Mouse (Mus musculus): ENCODE measurements around the gene Slc25a13.

Slc25a13 gene

DNA sequence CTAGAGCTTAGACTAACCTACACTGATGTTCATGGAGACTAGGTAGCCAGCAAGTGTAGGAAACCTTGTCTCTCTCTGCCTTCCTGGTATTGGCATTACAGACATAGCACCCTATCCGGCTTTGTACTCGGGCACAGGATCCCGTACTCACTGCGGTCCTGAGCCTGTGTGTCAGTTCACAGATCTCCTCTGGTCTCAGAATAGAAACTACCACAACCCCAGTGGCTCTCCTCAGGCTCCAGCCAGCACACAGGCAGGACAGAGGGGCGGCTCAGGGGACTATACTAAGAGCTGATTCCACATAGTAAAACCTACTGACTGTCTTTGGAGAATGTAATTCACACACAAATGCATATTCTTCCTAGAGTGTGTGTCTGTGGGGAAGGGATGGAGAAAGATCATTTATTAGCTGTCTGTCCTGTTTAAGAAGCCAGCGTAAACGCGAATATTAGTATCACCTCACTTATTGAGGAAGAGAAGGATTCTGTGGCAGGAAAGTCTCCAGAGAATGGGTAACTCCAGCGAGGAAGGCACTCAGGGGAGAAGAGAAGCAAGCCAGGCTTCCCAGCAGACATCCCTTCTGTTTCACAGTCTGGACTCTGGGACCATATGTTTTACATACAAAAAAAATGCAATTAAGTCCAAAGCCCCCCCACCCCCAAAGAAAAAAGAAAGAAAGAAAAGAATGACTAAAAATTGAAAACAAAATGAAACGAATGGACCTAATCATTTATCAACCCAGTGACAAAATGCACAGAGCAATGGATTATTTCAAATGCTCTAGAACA, 49.4 kb downstream of the Slc25a13 start:
- DNase-seq (ENCODE audit: low spot score in 2 of 2): no peak

GRCm38 (mm10) chr6:6162993-6163623, 53.9 kb downstream of the Slc25a13 start:
- DNase-seq (ENCODE audit: low spot score in 2 of 2): no peak

DNA sequence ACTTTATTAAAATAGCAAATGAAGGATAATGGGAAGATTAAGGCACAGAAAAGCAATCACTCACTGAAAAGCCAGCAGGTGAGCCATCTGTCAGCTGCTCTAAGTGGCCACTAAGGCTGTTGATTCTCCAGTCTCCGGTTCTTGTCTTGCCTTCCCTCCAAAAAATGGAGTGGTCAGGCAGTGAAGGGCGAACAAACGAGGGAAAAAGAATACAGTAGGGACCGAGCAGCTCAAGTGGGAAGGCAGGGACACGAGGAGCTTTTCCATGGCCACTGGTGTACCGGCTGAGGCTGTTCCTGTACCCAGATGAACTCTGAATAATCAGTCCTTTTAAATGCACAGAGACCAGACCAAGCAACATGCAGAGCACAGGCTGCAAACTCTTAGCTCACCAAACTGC, 54.8 kb downstream of the Slc25a13 start:
- no peak for DNase-seq (ENCODE audit: low spot score in 2 of 2)

- no peak for DNase-seq (ENCODE audit: low spot score in 2 of 2)
These were observed 56.1 kb downstream of the Slc25a13 start for GRCm38 (mm10) chr6:6160645-6161426.

- DNase-seq (ENCODE audit: low spot score in 2 of 2): no peak
These were observed 57.6 kb downstream of the Slc25a13 start for GRCm38 (mm10) chr6:6159221-6159859.

DNA sequence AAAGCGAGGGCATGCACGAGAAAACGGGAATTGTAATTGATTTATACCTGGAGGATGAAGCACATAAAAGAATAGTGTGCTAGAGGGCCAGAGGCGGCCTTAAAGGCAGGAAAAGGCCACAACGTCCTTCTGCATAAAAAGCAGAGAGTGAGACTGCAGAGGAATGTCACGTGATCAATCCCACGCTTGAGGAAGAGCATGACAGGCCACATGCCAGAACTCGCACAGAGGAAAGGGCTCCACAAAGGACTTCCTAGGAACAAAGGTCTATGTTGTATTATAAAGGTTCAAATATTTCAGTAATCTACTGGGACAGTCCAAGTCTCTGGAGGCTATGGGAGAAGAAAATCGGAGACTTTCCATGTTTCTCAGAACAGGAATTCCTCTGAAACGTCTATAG, 63.5 kb downstream of the Slc25a13 start:
- no peak for DNase-seq (ENCODE audit: low spot score in 2 of 2)

- DNase-seq (ENCODE audit: low spot score in 2 of 2): no peak
These were observed 66.2 kb downstream of the Slc25a13 start for GRCm38 (mm10) chr6:6150811-6151210.

- no peak for DNase-seq (ENCODE audit: low spot score in 2 of 2)
These were observed 67.2 kb downstream of the Slc25a13 start for GRCm38 (mm10) chr6:6149751-6150150.

GRCm38 (mm10) chr6:6149329-6149728, 67.6 kb downstream of the Slc25a13 start:
- no peak for DNase-seq (ENCODE audit: low spot score in 2 of 2)

DNA sequence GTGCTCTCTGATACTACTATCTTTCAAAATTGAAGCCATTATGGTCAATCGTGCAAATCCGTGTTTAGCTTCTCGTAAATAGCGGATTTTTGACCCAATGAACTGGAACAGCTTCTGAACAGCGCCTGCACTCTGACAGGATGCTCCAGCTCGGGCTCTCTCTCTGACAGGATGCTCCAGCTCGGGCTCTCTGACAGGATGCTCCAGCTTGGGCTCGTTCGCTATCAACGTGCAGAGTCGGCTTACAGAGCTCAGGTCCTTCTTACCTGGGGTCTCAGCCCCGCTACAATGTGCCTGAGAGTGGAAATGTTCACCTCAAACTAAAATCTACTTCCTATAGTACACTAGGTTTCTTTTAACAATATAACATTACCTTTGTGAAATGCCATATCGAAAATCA, 71.6 kb downstream of the Slc25a13 start:
- no peak for DNase-seq (ENCODE audit: low spot score in 2 of 2)

DNA sequence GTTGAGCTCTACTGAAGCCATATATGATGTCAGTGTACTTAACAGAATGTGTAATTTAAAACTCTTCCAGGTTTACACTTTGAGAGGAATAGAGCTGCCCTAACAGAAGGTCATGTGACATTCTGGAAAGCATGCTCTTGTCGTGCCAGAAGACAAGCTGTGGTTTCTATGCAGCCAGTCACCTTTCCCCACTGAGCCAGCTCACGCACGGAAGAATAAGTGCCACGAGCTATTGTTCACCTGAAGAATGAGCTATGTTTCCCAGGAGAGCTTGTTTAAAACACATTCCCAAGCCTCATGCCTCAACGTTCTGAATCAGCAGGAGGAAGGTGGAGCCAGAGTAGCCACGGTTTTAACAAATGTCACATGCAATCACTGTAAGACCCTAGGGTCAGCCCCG, 73.4 kb downstream of the Slc25a13 start:
- DNase-seq (ENCODE audit: low spot score in 2 of 2): no peak

DNA sequence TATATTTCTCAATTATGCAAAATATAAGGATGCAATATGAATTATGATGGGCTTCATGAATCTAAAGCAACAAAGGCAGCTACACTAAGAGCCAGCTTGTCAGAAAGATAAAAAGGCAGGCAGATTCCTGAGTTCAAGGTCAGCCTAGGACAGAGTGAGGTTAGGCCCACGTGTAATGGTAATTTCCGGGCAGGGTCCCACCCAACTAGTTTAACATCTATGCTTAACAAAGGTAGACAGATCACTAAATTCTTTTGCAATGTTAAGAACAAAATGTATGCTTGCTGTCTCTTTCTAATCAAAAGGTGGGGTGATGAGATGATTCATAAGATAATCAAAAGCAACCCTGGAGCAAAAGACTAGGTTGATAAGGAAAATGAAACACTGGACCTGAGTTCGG, 76.6 kb downstream of the Slc25a13 start:
- DNase-seq (ENCODE audit: low spot score in 2 of 2): no peak

DNA sequence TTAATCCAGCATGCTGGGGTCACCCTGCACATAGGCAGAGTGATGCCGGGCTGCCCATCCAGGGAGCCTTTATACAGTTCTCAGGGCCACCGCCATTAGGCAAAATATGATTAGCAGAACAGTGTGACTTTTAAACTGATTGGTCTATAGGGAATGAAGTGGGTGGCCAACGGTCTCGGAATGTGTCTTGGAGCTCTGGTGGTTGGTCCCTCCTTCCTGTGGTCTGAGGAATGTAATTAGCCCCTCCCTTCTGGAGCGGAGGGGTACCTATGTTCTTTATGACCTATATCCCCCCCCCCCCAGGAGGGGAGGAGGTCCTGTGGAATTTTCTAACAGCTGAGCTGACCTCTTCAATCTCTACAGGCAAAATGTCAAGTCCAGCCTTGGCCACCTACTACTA, 77.9 kb downstream of the Slc25a13 start:
- no peak for DNase-seq (ENCODE audit: low spot score in 2 of 2)

GRCm38 (mm10) chr6:6136812-6137211, 80.2 kb downstream of the Slc25a13 start:
- no peak for DNase-seq (ENCODE audit: low spot score in 2 of 2)

GRCm38 (mm10) chr6:6134935-6135334, 82.0 kb downstream of the Slc25a13 start:
- no peak for DNase-seq (ENCODE audit: low spot score in 2 of 2)

DNA sequence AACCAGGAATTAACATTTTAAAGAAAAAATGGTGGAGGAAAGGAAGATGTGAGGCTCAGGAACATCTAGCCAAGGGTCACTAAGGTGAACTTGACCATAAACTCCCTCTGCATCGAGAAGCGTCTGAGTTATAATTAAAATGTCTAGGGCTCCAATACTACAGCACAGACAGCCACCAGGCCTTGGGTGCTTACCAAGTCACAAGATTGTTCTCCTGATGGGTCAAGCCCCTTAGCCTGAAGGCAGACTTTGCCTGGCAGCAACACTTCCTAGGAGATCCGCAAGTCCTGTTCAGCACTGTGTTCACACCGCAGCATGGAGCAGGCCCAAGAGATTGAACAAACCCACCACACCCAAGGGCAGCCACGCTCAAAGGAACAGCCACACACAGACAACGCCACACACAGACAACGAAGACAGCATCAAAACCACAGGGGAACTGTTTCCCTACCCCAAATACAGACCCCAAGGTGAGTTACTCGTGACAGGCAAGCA, 83.4 kb downstream of the Slc25a13 start:
- no peak for DNase-seq (ENCODE audit: low spot score in 2 of 2)

GRCm38 (mm10) chr6:6132047-6132446, 84.9 kb downstream of the Slc25a13 start:
- DNase-seq (ENCODE audit: low spot score in 2 of 2): no peak

DNA sequence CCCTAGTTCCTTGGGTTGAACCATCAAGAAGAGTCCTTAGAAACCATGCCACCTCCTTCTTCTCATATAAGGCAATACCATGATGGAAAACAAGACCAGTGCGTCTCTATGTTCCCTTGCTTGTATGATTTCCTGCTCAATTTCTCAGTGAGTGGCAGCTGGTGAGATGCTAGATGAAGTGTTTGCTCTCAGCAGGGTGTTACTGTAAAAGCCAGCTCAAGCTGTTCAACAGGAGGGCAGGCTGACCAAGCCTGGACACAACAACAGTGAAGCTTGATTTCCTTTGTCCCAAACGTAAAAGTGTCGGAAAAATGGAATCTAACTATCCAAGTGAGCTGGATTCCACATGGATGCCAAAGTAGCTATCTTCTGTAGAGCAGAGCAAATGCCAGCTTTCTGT, 91.4 kb downstream of the Slc25a13 start:
- no peak for DNase-seq (ENCODE audit: low spot score in 2 of 2)

- no peak for DNase-seq (ENCODE audit: low spot score in 2 of 2)
These were observed 95.1 kb downstream of the Slc25a13 start for GRCm38 (mm10) chr6:6121904-6122303.

DNA sequence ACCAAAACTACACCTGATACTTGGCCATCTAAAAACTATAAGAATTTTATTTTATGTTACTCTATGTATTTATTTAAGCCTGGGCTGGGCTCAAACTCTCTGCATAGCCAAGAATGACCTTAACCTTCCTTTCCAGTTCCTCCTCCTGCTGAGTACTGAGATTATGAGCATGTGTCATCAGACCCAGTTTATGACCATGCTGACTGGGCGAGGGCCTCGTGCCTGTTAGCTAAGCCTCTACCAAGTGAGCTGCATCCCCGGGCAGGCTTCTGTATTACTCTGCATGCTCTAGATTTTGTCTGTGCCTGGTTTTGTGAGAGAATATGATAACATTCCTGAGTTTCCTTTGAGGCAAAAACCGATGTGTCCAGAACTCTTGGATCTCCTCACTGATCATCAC, 96.1 kb downstream of the Slc25a13 start:
- DNase-seq (ENCODE audit: low spot score in 2 of 2): no peak

GRCm38 (mm10) chr6:6115771-6116170, 101.2 kb downstream of the Slc25a13 start:
- no peak for DNase-seq (ENCODE audit: low spot score in 2 of 2)

GRCm38 (mm10) chr6:6113776-6114175, 103.2 kb downstream of the Slc25a13 start:
- no peak for DNase-seq (ENCODE audit: low spot score in 2 of 2)

Measured in right cerebral cortex, postnatal 36 days (tissue).